Mouse (Mus musculus) adipocyte (in vitro differentiated cells): Measurements from ENCODE around the gene Nos3.

Source experiments
- DNase-seq: peaks from one replicate; pipeline ENCODE4 v3.0.0-alpha.2; 2016; ENCODE audit warnings: low spot score

Nos3 gene

DNA sequence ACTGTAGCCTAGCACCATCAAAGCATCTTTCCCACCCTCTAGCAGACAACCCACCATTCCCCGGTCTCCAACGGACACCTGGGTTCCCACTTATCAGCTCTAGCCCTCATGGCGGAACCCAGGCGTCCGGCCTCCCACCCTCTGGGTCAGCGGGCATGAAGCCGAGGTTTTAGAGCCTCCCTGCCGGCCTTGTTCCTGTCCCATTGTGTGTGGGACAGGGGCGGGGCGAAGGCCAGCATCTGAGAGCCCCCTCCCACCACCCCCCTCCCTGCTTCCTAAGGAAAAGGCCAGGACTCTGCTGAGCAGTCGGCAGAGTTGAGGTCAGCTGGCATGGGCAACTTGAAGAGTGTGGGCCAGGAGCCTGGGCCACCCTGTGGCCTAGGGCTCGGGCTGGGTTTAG is at the start of gene Nos3:
Nos3 (plus strand) TSS at position 303 of the 400 bp plus-strand sequence.
- DNase-seq = no peak

DNA sequence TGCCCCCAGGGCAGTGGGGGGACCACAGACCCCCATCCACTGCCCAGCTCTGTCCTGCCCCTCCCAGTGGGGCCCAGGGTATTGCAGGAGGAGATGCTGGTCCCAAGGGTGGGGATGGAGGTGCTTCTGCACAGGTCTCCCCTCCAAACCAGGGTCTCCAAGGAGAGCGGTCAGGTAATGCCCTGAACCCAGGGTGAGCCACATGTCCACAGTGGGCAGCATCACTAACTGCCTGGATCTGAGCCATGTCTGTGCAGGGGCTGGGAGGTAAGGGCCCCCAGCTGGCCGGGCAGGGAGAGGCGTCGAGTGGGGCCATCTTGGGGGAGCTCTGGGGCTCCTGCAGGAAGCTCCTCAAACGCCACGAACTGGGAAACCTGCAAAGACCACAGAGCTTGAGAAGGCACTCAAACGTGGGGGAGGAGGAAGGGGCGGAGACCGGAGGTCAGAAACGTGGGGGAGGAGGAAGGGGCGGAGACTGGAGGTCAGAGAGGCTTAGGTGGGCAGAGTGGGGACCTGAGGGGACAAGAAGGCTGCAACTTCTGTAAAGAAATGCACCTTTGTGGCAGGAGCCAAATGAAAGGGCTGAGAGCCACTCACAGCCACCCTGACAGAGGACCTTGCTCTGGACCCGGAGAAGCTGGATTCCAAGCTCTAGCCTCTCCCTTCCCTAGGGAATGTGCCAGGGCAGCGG is 44.7 kb upstream of the Nos3 start:
- DNase-seq = no peak

DNA sequence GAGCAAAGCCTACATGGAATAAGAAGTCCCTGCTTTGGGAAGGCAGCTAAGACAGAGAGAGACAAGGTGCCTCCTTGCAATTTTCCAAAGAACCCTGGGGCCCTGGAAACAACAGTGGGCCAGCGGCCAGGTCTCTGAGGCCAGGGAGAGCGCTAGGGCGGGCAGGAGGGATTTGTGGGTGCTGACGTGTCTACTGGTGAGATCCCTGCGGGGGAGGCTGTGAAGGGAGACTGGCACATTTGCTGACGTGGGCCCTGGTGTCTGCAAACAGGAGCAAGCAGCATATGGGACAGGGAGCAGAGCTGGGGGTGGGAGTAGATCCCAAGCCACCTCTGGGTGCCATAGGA is 44.2 kb upstream of the Nos3 start:
- no peak for DNase-seq

DNA sequence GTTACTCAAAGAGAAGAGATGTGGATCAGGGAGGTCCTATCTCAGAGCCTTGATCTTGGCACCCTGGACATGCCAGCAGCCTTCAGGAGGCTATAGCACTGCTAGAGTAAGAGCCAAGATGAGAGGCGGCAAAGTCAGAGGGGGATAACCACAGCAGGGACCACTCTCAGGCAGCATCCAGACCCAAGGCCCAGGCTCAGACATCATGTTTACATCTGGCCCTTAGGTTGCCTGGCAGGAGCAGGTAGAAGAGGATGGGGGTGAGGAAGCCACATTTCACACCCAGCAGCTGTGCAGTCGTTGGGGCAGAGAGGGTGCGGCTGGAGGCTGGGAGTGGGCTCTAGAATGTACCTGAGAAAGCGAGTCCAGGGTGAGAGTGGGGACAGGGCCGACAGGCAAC is 43.7 kb upstream of the Nos3 start:
- DNase-seq = no peak

DNA sequence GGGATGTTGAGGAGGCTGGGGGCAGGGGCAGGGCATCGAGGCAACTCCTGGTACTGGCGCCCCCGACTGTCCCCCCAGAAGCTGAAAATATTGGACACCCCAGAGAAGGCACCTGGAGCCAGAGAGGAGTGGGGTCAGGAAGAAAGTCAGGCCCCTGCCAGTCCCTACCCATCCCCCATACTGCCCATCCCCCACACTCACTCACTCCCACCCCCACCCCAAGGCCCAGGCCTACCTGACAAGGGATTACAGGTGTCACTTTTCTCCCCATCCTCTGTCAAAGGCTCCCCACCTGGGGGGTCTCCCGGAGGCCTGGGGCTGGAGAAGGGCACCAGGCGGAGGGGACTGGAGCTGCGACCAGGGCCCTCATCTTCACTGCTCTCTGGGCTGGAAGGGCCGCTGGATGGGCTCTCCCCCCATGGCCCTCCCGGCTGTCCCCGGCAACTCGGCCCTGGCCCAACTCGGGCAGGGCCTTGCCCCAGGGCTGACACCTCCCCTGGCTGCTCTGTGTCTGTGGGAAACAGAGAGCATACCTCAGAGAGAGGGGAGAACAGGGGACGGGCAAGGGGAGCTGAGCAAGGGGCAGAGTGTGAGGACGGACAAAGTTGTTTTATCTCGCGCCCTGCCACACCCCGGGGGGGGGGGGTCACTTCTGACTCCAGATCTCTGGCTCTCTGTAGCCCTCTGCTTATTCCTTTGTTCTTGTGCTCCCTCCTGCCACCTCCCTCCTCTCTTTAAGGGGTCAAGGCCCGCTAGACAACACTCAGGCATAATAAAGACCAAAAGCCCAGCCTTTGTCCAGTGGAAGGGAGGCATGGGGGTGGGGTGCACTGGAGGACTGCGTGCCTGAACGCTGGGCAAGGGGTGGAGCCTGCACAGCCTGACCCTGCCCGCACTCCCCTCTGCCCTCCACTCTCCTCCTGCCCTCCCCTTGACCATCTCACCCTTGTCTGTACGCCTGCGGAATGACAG is 42.6 kb upstream of the Nos3 start:
- DNase-seq = no peak

DNA sequence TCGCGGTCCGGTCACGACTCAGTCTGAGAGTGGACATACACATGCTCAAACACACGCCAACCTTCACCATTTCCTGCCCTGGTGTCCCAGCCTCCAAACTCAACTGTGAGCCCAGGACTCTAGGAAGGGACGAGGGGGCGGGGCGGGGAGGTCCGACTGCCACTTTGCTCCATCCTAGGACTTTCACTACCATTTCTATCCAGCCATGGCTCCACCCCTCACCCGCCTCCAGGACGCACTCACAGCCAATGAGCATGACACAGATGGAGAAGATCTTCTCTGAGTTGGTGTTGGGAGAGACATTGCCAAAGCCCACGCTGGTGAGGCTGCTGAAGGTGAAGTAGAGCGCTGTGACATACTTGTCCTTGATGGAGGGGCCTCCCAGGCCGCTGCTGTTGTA is 39.4 kb upstream of the Nos3 start:
- no peak for DNase-seq

DNA sequence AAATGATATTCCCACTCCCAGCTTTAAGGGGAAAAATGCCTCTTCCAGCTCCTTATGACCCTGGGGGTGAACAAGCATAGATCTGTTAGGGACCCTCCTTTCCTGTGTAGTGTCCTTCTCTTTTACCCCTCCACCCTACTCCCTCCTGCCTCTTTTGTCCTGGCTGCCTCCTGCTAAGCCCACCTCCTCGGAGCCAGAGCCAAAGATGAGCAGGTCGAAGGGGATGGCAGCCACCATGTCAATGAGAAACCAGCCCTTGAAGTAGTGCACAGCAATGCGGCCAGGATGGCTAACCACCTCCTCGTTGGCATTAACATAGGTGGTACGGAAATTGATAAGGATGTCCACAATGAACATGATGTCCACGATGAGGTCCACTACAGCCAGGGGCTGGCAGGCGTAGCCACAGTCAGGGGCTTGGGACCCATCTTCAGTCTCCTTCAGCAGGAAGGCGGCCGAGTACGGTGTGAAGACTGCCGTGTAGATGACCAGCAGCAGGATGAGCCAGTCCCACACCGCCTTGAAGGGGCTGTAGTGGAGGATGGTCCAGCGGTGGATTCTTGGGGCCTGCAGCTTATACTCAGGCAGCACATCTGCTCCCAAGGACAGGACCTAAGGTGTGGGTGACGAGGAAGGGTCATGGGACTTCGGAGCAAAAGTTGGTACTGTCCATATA is 38.3 kb upstream of the Nos3 start:
- DNase-seq = no peak

DNA sequence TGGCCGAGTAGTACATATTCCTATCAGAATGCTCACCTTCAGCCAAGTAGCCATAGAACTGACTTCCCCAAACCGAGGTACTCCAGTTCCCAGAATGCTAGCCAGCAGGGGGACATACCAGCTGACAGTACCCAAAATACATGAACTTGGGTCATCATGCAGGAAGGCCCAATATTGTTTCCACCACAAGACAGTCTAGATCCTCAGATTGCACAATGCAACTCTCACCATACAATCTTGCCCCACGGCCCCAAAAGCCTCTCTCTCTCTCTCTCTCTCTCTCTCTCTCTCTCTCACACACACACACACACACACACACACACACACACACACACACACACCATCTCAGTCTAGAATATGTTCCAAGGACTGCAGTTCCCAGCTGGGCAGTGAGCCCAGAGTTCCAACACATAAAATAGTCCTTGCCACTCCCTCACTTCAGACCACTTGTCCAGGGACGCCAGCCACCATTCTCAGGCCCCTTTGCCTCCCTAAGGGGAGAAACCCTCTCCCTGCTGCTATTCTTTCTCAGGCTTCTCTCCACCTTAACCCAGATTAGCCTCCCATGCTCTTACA is 37.7 kb upstream of the Nos3 start:
- peak; percentile 72 for DNase-seq

DNA sequence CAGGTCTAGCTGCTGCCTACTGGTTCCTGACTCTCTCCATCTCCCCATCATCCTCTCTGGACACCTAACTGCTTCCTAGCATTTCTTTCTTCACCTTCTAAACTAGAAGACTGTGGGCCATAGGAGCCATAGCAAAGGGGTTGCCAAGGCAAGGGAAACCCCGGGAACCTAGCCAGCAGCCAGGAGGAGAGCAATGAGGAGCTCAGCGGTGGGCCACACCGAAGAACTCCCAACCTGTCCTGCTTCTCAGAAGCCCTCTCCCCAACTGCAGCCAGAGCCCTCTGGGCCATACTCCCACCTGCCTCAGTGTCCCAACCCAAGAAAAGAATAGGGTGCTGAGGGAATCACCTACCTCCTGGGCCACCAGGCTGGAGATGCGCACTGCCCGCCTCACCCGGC is 35.8 kb upstream of the Nos3 start:
- no peak for DNase-seq

DNA sequence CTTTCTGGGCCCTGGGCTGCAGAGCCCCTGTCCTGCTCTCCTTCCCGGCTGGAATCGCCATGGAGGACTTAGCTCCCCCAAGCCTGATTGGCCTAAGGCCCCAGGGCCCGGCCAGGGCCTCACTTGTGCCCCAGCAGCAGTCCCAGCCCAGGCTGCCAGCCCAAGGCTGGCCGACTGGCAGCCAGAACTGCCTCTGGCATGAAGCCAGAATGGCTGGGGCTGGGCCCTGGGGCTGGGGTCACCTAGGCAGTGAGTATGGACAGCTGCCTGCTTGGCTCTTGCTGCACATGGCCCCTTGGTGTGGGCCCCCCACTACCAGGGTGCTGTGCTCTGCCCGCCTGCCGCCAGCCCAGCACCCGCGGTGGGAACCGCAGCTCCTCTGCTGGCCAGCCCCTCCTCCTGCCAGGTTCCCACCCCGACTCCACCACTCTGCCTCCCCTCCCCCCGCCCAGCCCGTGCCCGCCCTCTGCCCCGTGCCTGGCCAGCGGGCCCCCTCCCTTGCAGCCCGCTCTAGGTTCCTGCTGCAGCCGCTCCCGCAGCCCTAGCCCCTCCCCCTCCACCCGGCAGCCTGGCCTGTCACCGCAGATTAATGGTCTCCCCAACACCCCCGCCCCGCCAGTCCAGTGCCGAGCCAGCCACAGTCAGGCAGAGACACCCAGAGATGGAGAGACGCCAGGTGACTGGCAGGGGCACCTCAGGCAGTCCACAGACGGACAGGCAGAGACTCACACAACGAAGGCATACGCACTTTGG is 35.2 kb upstream of the Nos3 start:
- DNase-seq = peak; percentile 23

DNA sequence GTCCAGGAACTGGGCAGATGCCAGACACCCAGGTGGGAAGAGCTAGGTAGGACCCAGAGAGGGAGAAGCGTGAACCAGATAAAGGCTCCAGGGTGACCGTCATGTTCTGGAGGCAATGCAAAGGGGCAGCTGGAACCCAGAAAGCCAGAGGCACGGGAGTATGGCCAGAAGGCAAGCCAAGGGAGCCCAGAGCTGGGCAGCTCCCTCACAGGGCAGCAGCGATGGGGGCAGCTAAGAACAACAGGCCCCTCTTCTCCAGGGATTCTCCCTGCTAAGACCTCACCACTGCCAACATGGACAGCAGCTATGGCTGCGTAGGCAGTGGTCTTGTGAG is 34.7 kb upstream of the Nos3 start:
- no peak for DNase-seq

DNA sequence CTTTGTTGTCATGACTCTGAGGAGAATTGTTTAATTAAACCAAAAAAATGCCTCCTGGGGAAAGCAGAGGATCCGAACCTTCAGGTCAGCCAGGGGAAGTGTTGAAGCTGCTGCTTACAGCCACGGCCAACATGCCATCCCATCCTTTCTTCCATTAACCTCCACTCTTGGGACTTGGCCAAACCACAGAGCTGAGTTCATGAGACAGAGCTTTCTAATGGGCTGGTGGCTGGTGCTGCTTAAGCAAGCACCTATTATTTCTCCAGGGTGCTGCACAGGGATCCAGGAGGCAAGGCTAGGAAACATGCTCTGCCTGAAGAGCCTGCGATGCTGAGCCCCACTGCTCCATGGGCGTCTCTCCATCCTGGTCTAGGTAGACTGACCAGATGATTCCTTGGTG is 32.2 kb upstream of the Nos3 start:
- DNase-seq = no peak

DNA sequence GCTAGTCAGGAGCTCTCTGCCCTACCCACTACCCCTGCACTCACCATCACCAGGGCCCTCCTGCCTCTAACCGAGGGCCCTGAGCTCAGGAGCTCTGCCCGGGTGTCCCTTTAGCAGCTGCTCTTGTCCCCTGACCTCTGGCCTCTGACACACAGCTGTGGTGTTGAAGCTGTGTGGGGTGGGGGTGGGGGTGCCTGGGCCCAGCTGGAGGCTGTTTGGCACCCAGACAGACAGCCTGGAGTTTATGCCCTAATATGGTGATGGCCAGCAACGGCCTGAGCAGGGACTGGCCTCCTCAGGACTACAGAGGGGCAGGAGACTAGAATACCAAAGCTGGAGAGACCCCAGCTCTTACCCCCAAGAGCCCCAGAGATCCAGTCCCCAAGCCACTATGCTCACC is 29.9 kb upstream of the Nos3 start:
- DNase-seq = peak; percentile 53

DNA sequence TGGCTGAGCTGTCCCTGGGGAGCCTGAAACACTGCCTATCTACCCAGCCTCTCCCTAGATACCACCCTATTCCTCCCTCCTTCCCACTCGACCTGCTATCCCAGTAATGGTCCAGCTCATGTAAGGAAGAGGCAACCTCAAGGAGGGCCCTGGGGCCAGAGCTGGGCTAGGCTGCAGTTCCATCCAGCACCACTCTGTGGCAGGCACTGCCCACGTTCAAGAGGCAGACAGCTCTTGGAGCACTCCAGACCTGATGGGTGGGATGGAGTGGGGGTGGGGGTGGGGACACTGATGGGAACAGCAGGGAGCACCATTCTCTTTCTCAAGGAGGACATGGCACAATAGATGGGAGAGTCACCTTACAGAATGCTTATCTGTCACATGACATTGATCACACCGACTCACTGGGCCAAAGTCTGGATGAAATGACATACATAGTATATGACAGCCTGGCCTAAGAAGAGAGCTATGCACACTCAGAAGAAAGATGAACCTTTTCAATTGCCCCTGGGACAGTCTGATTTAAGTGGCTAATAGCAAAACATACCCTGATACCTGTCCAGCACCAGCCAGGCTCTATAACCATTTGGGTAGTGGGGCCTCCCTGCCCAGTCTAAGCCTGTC is 28.6 kb upstream of the Nos3 start:
- DNase-seq = peak; percentile 55

DNA sequence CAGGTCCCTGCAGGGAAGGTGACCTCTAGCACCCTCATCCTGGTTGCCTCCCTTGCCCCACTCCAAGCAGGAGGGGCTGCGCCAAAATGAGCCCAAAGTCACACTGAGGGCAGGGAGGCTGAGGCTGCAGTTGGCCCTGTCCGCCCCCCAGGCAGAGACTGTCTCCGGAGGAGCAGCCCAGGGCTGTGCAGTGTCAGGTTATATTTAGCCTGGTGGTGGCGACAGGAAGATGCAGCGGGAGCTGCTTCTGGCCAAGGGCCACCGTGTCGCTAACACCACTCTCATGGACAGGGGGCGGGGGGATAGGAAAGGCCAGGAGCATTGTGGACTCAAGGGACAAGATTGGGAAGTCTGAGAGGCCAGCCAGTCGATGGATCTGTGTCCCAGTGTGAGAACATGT is 27.2 kb upstream of the Nos3 start:
- no peak for DNase-seq

DNA sequence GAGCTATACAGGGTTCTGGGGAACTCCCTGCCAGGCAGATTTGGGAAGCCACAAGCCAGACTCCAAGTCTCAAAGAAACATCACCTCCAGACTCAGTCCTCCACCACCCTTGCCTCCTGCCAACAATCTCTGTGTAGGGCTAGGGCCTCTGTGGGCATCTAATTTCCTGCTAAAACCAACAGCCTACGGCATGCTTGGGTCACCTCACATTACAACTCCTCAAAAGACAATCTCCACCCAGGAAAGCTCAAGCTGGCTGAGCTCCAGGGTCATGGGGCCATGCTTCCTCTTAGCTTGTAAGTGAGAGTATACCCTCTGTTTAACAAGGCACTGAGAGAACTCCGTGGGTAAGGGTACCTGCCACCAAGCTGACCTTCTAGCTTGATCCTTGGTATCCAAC is 26.8 kb upstream of the Nos3 start:
- no peak for DNase-seq

DNA sequence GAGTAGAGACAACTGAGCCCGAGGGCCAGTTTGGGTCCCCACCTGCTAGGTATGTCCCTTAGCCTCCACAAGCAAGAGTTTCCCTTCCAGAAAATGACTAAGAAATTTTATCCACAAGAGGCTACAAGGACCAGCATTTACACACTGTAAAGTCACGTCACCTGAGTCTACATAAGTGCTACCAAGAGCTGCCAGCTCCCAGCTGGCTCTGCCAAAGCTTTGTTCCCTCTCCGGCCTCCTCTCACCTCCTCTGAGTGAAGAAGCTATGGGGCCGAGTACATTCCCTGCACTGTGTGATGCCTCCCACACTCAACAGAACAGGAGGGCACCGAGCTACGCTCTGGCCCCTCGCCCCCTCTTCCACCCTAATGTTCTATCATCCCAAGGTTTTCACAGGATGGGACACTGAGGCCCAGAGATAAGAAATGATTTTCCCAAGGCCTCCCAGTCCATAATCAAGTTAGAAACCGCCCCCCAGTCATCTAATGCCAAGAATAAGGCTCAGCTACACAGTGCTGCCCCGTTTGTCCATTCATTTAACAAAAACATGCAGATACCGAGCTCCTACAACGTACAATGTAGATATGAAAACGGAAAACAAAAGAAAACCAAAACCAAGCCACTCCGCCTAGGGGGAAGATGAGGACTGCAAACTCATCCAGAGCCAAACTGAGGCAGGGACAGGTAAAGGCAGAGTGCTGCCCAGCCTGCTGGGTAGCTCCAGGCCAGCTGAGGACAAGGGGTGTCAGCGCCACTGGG is 22.2 kb upstream of the Nos3 start:
- DNase-seq = no peak

DNA sequence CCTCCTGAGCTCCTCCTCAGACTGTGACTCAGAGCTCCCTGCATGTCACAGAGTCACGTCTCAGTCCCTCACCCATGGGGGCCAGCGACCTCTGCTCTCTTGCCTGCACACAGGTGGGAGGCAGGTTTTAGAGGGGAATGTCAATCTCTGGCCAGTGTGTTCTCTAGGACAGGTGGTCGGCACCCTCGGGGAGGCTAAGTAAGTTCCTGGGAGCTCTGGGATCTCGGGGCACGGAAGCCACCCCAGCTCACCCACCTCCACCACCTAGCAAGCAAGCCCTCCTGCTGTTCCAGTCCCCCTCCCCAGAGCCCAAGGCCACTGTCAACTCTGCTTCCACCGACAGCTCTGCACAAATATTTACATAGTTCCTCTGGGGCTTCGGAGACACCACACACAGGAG is 21.6 kb upstream of the Nos3 start:
- DNase-seq = no peak

DNA sequence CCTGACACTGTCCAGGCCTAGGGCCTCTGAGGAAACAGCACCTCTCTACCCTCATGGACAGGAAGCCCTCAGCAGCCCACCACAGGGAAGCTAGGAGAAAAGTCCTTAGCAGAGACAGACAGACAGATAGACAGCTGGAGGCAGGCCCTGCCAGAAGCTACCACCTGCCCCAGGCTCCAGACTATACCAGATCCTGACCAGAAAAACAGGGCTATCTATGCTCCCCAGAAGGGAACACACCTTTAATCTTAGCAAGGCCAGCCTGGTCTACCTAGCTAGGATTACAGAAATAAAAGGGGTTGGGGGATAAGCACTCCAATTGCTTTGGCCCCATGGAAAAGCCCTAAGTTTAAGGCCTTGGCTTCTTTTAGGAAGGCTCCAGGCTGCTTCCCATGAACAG is 21.2 kb upstream of the Nos3 start:
- no peak for DNase-seq

DNA sequence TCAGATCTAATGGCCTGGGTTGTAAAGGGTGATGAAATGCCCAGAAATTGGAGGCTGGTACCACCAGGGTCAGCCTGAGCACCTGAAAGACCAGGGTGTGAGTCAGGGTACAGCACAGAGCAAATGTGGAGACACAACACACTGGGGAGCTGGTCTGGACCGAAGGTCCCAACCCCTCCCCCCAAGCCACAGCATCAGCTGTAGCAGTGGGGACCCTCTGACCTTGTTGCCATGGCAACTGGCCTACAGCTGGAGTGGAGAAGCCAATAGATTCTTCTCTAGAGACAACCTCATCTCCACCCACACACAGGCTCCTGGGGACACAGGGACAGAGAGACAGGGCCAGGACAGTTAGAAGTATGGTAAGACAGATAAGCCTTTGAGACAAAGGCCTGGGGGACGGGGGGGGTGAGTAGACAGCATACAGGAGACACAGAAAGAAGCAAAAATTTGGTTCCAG is 20.6 kb upstream of the Nos3 start:
- DNase-seq = no peak
